Mouse (Mus musculus): Measurements from ENCODE around the gene Hebp1. TPM values are rescaled to one million over a fixed set of nuclear protein-coding genes. Genes with fewer than 3 reads are reported as not detected.

Hebp1 gene
- polyA plus RNA-seq, 1 experiment from 2014 or later, result 9.6 TPM

DNA sequence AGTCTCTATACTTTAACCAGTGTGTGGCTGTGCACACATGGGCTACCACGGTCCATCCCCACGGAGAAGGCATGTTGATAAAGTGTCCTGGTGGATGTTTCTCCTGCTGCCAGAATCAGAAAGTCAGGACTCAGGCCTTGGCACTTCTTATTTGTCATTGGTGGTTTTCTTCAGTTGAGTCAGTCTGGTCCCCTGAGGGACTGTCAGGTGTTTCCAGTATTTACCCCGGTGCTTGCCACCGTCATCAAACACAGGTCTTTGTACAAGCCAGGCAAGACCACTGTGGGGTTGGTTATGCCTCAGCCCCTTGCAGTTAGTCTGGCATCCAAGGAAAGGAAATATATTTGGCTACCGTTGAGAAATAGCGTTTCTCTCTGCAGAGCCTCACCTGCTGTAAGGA is 32.8 kb upstream of the Hebp1 start:
- Histone ChIP-seq H3K9ac (replicated peaks; ENCODE audit: low read depth, low read length) (no peak overlapping the region), H3K36me3 (ENCODE audit: control insufficient read depth, insufficient read depth, low read length) (peaks cover 11% of the 10 kb centered on the region; the same call in 1 of the 2 replicates), H3K9me3 (ENCODE audit: control insufficient read depth, low read depth, low read length) (no peaks in the 10 kb centered on the region), H3K27me3 (ENCODE audit: control insufficient read depth, insufficient read depth, low read length) (no peaks in the 10 kb centered on the region), H3K27ac (ENCODE audit: low read length) (no peak overlapping the region), H3K4me2 (replicated peaks; ENCODE audit: low read depth, low read length) (no peak overlapping the region), H3K4me3 (ENCODE audit: low read depth, low read length) (no peak overlapping the region), H3K4me1 (ENCODE audit: control insufficient read depth, insufficient read depth, low read length) (no peaks in the 10 kb centered on the region)
- 84% methylated on average over 6 of the region's 6 CpGs for WGBS
- ATAC-seq (ENCODE audit: insufficient number of reproducible peaks, insufficient read depth, low FRiP score, low read depth), result no peak

- Histone ChIP-seq H3K4me1 (ENCODE audit: control insufficient read depth, insufficient read depth, low read length) (no peaks in the 10 kb centered on the region), H3K36me3 (ENCODE audit: control insufficient read depth, insufficient read depth, low read length) (peaks cover 11% of the 10 kb centered on the region; the same call in 1 of the 2 replicates), H3K9me3 (ENCODE audit: control insufficient read depth, low read depth, low read length) (no peaks in the 10 kb centered on the region), H3K9ac (replicated peaks; ENCODE audit: low read depth, low read length) (no peak overlapping the region), H3K4me2 (replicated peaks; ENCODE audit: low read depth, low read length) (no peak overlapping the region), H3K27ac (ENCODE audit: low read length) (no peak overlapping the region), H3K4me3 (ENCODE audit: low read depth, low read length) (no peak overlapping the region), H3K27me3 (ENCODE audit: control insufficient read depth, insufficient read depth, low read length) (no peaks in the 10 kb centered on the region)
- ATAC-seq (ENCODE audit: insufficient number of reproducible peaks, insufficient read depth, low FRiP score, low read depth), result no peak
- WGBS, result 71% methylated on average over 10 of the region's 10 CpGs
These were observed 30.7 kb upstream of the Hebp1 start for GRCm38 (mm10) chr6:135228465-135228941.

DNA sequence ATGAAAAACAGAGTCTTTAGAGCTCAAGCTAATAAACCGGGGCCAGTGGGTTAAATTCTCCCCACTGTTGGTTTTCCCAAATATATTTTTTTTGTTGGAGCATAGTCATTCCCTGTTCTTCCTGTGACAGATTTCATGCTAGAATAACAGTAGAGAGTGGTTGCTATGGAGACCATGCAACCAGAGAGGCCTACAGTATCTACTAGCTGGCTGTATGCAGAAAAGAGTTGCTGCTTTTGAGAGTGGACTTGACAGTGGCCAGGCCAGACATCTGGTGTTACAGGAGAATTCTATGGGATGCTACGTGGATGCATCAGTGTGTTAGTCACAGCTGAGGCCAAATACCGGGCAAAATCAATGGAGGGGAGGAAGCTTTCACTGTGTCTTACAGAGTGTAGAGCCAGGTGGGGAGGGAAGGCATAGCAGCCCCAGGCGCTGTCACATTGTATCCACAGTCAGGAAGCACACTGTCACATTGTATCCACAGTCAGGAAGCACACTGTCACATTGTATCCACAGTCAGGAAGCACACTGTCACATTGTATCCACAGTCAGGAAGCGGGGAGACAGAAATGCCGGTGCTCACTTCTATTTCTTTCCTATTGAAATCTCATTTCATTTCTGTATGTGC is 26.1 kb upstream of the Hebp1 start:
- Histone ChIP-seq H3K36me3 (ENCODE audit: control insufficient read depth, insufficient read depth, low read length) (0 out of 2 replicates have a peak, but pooled peaks cover 4% of the 10 kb centered on the region), H3K27ac (ENCODE audit: low read length) (no peak overlapping the region)
- WGBS, result 69% methylated on average over 6 of the region's 6 CpGs

GRCm38 (mm10) chr6:135219916-135220315 is 22.1 kb upstream of the Hebp1 start:
- Histone ChIP-seq H3K36me3 (ENCODE audit: control insufficient read depth, insufficient read depth, low read length) (no peaks in the 10 kb centered on the region), H3K9me3 (ENCODE audit: control insufficient read depth, low read depth, low read length) (no peaks in the 10 kb centered on the region), H3K27ac (ENCODE audit: low read length) (no peak overlapping the region), H3K4me2 (replicated peaks; ENCODE audit: low read depth, low read length) (no peak overlapping the region), H3K4me3 (ENCODE audit: low read depth, low read length) (no peak overlapping the region), H3K27me3 (ENCODE audit: control insufficient read depth, insufficient read depth, low read length) (no peaks in the 10 kb centered on the region), H3K9ac (replicated peaks; ENCODE audit: low read depth, low read length) (no peak overlapping the region), H3K4me1 (ENCODE audit: control insufficient read depth, insufficient read depth, low read length) (no peaks in the 10 kb centered on the region)
- 89% methylated on average over 5 of the region's 5 CpGs for WGBS
- ATAC-seq (ENCODE audit: insufficient number of reproducible peaks, insufficient read depth, low FRiP score, low read depth), result no peak

More for the DNA sequence above, 26.1 kb upstream of the Hebp1 start:
- no peaks in the 10 kb centered on the region for H3K4me1 ChIP-seq (ENCODE audit: control insufficient read depth, insufficient read depth, low read length)
- no peak overlapping the region for H3K4me3 ChIP-seq (ENCODE audit: low read depth, low read length)
- no peak overlapping the region for H3K4me2 ChIP-seq (replicated peaks; ENCODE audit: low read depth, low read length)
- no peaks in the 10 kb centered on the region for H3K27me3 ChIP-seq (ENCODE audit: control insufficient read depth, insufficient read depth, low read length)
- peak; percentile 35; the same call in 1 of the 2 replicates for ATAC-seq (ENCODE audit: insufficient number of reproducible peaks, insufficient read depth, low FRiP score, low read depth)
- no peaks in the 10 kb centered on the region for H3K9me3 ChIP-seq (ENCODE audit: control insufficient read depth, low read depth, low read length)
- H3K9ac ChIP-seq (replicated peaks; ENCODE audit: low read depth, low read length), result no peak overlapping the region

DNA sequence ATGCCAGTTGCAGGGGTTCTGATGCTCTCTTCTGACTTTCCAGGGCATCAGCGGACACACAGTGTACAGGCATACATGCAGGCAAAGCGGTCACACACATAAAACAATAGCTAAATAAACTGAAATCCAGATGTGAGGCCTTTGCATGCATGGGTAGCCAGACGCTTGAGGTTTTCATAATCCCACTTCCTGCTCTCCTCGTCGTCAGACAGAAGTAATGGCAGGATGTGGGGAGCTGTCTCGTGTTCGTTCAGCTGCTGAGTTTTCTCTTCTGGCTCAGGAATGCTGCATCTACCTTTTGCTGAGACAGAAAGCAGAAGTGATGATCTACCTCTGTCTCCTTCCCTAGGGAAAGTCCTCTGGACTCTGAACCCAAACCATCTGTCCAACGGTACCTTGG is 20.5 kb upstream of the Hebp1 start:
- no peak overlapping the region for H3K4me3 ChIP-seq (ENCODE audit: low read depth, low read length)
- H3K36me3 ChIP-seq (ENCODE audit: control insufficient read depth, insufficient read depth, low read length), result no peaks in the 10 kb centered on the region
- no peak for ATAC-seq (ENCODE audit: insufficient number of reproducible peaks, insufficient read depth, low FRiP score, low read depth)
- H3K9ac ChIP-seq (replicated peaks; ENCODE audit: low read depth, low read length), result no peak overlapping the region
- no peaks in the 10 kb centered on the region for H3K9me3 ChIP-seq (ENCODE audit: control insufficient read depth, low read depth, low read length)
- H3K27me3 ChIP-seq (ENCODE audit: control insufficient read depth, insufficient read depth, low read length), result no peaks in the 10 kb centered on the region
- H3K27ac ChIP-seq (ENCODE audit: low read length), result no peak overlapping the region
- no peak overlapping the region for H3K4me2 ChIP-seq (replicated peaks; ENCODE audit: low read depth, low read length)
- WGBS, result 49% methylated on average over 8 of the region's 8 CpGs
- H3K4me1 ChIP-seq (ENCODE audit: control insufficient read depth, insufficient read depth, low read length), result no peaks in the 10 kb centered on the region

- no peaks in the 10 kb centered on the region for H3K9me3 ChIP-seq (ENCODE audit: control insufficient read depth, low read depth, low read length)
- no peak overlapping the region for H3K27ac ChIP-seq (ENCODE audit: low read length)
- H3K4me1 ChIP-seq (ENCODE audit: control insufficient read depth, insufficient read depth, low read length), result no peaks in the 10 kb centered on the region
- no peak overlapping the region for H3K9ac ChIP-seq (replicated peaks; ENCODE audit: low read depth, low read length)
- no peak for ATAC-seq (ENCODE audit: insufficient number of reproducible peaks, insufficient read depth, low FRiP score, low read depth)
- no peak overlapping the region for H3K4me2 ChIP-seq (replicated peaks; ENCODE audit: low read depth, low read length)
- H3K4me3 ChIP-seq (ENCODE audit: low read depth, low read length), result no peak overlapping the region
- WGBS, result 66% methylated on average over 2 of the region's 2 CpGs
- no peaks in the 10 kb centered on the region for H3K27me3 ChIP-seq (ENCODE audit: control insufficient read depth, insufficient read depth, low read length)
- H3K36me3 ChIP-seq (ENCODE audit: control insufficient read depth, insufficient read depth, low read length), result no peaks in the 10 kb centered on the region
These were observed 14.8 kb upstream of the Hebp1 start for GRCm38 (mm10) chr6:135212666-135213065.

DNA sequence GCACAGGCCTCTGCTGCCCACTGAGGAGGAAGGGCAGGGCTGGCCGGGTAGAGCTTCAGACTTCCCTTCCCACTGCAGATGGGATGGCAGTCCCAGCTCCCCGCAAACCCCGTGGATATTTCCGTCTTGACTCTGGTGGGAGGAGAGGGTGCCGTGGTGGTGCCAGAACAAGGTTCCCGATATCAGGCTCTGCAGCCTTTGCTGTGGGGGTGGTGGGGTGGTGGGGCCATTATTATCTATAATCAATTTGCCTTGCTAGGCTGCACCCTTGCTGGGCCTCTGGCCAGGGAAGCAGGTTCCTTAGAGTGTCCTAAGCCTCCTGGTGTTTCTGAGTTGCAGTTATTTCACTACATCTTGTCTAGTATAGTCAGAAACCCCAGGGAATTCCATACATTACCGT is 13.3 kb upstream of the Hebp1 start:
- Histone ChIP-seq H3K9me3 (ENCODE audit: control insufficient read depth, low read depth, low read length) (no peaks in the 10 kb centered on the region), H3K4me3 (ENCODE audit: low read depth, low read length) (no peak overlapping the region), H3K27ac (ENCODE audit: low read length) (no peak overlapping the region), H3K4me2 (replicated peaks; ENCODE audit: low read depth, low read length) (no peak overlapping the region), H3K9ac (replicated peaks; ENCODE audit: low read depth, low read length) (no peak overlapping the region), H3K27me3 (ENCODE audit: control insufficient read depth, insufficient read depth, low read length) (no peaks in the 10 kb centered on the region), H3K4me1 (ENCODE audit: control insufficient read depth, insufficient read depth, low read length) (no peaks in the 10 kb centered on the region), H3K36me3 (ENCODE audit: control insufficient read depth, insufficient read depth, low read length) (no peaks in the 10 kb centered on the region)
- WGBS, result 75% methylated on average over 7 of the region's 7 CpGs
- no peak for ATAC-seq (ENCODE audit: insufficient number of reproducible peaks, insufficient read depth, low FRiP score, low read depth)

- no peak overlapping the region for H3K27ac ChIP-seq (ENCODE audit: low read length)
- WGBS, result 81% methylated on average over 8 of the region's 8 CpGs
- H3K27me3 ChIP-seq (ENCODE audit: control insufficient read depth, insufficient read depth, low read length), result no peaks in the 10 kb centered on the region
- H3K9ac ChIP-seq (replicated peaks; ENCODE audit: low read depth, low read length), result no peak overlapping the region
- no peaks in the 10 kb centered on the region for H3K36me3 ChIP-seq (ENCODE audit: control insufficient read depth, insufficient read depth, low read length)
- no peak overlapping the region for H3K4me3 ChIP-seq (ENCODE audit: low read depth, low read length)
- H3K4me2 ChIP-seq (replicated peaks; ENCODE audit: low read depth, low read length), result no peak overlapping the region
- ATAC-seq (ENCODE audit: insufficient number of reproducible peaks, insufficient read depth, low FRiP score, low read depth), result no peak
- no peaks in the 10 kb centered on the region for H3K9me3 ChIP-seq (ENCODE audit: control insufficient read depth, low read depth, low read length)
- H3K4me1 ChIP-seq (ENCODE audit: control insufficient read depth, insufficient read depth, low read length), result no peaks in the 10 kb centered on the region
These were observed 9.1 kb upstream of the Hebp1 start for GRCm38 (mm10) chr6:135206909-135207308.

GRCm38 (mm10) chr6:135205802-135206201 is 8.0 kb upstream of the Hebp1 start:
- Histone ChIP-seq H3K4me2 (replicated peaks; ENCODE audit: low read depth, low read length) (no peak overlapping the region), H3K4me1 (ENCODE audit: control insufficient read depth, insufficient read depth, low read length) (no peaks in the 10 kb centered on the region), H3K4me3 (ENCODE audit: low read depth, low read length) (no peak overlapping the region), H3K27ac (ENCODE audit: low read length) (no peak overlapping the region), H3K36me3 (ENCODE audit: control insufficient read depth, insufficient read depth, low read length) (no peaks in the 10 kb centered on the region), H3K9me3 (ENCODE audit: control insufficient read depth, low read depth, low read length) (no peaks in the 10 kb centered on the region), H3K9ac (replicated peaks; ENCODE audit: low read depth, low read length) (no peak overlapping the region), H3K27me3 (ENCODE audit: control insufficient read depth, insufficient read depth, low read length) (no peaks in the 10 kb centered on the region)
- WGBS, result 82% methylated on average over 4 of the region's 4 CpGs
- no peak for ATAC-seq (ENCODE audit: insufficient number of reproducible peaks, insufficient read depth, low FRiP score, low read depth)
